ENCODE assay signal across 37 mouse cellular contexts in genomic region chr1:82575681-82576080, GRCm38 (mm10). TPM values are rescaled to one million over a fixed set of nuclear protein-coding genes. Genes with fewer than 3 reads are reported as not detected.
"Had no signal": no experiment of that assay in that cellular context is flagged by ENCODE, and none has a peak within 500 bp of the region (broad histone marks: within the 10 kb centered on the region; RNA-seq: fewer than 3 reads in every experiment).

No protein-coding gene starts in this region.

- DNase-seq: left cerebral cortex, postnatal 4 days; liver; liver, embryonic 13.5 days; liver, postnatal 0 days; lung, adult 18-20 months; lung, adult 2 months; lung, embryonic 14.5 days; lung, postnatal 10 days; lung, postnatal 14 days; lung, postnatal 36 days; lung, postnatal 4 days; midbrain, embryonic 14.5 days had no signal

- H3K9me3 ChIP-seq: limb, embryonic 10.5 days; limb, embryonic 12.5 days; limb, embryonic 13.5 days; limb, embryonic 15.5 days; liver, embryonic 12.5 days; liver, embryonic 13.5 days; liver, embryonic 15.5 days; lung, embryonic 15.5 days; megakaryocyte, embryonic 14.5 days; midbrain, embryonic 10.5 days; midbrain, embryonic 12.5 days; midbrain, embryonic 13.5 days; midbrain, embryonic 15.5 days; neural tube, embryonic 12.5 days; neural tube, embryonic 13.5 days had no signal

- ATAC-seq: liver, embryonic 12.5 days; liver, postnatal 0 days; lung, postnatal 0 days; midbrain, embryonic 13.5 days; midbrain, embryonic 15.5 days; midbrain, embryonic 16.5 days had no signal

- H3K4me3 ChIP-seq: limb, embryonic 10.5 days; limb, embryonic 12.5 days; limb, embryonic 13.5 days; limb, embryonic 15.5 days; liver, embryonic 12.5 days; liver, embryonic 13.5 days; liver, embryonic 15.5 days; lung, embryonic 15.5 days; megakaryocyte, embryonic 14.5 days; midbrain, embryonic 10.5 days; midbrain, embryonic 12.5 days; midbrain, embryonic 13.5 days; midbrain, embryonic 15.5 days; myocyte; neural tube, embryonic 12.5 days; neural tube, embryonic 13.5 days had no signal

- H3K36me3 ChIP-seq: limb, embryonic 10.5 days; limb, embryonic 12.5 days; limb, embryonic 13.5 days; limb, embryonic 15.5 days; liver, embryonic 12.5 days; liver, embryonic 13.5 days; liver, embryonic 15.5 days; lung, embryonic 15.5 days; midbrain, embryonic 10.5 days; midbrain, embryonic 12.5 days; midbrain, embryonic 13.5 days; midbrain, embryonic 15.5 days; neural tube, embryonic 12.5 days; neural tube, embryonic 13.5 days had no signal

- H3K4me1 ChIP-seq: limb, embryonic 10.5 days; limb, embryonic 12.5 days; limb, embryonic 15.5 days; liver, embryonic 12.5 days; liver, embryonic 13.5 days; liver, embryonic 15.5 days; midbrain, embryonic 10.5 days; midbrain, embryonic 12.5 days; midbrain, embryonic 13.5 days; midbrain, embryonic 15.5 days; neural tube, embryonic 12.5 days; neural tube, embryonic 13.5 days had no signal

- H3K9ac ChIP-seq: limb, embryonic 12.5 days; limb, embryonic 13.5 days; limb, embryonic 15.5 days; liver, embryonic 12.5 days; liver, embryonic 13.5 days; liver, embryonic 14.5 days; liver, embryonic 15.5 days; liver, postnatal 0 days; lung, embryonic 14.5 days; lung, embryonic 15.5 days; midbrain, embryonic 12.5 days; midbrain, embryonic 13.5 days; midbrain, embryonic 15.5 days; neural tube, embryonic 12.5 days; neural tube, embryonic 13.5 days had no signal

- H3K27ac ChIP-seq: limb, embryonic 10.5 days; limb, embryonic 12.5 days; limb, embryonic 13.5 days; limb, embryonic 15.5 days; liver, embryonic 12.5 days; liver, embryonic 13.5 days; liver, embryonic 14.5 days; liver, embryonic 15.5 days; lung, embryonic 15.5 days; macrophage; midbrain, embryonic 10.5 days; midbrain, embryonic 12.5 days; midbrain, embryonic 13.5 days; midbrain, embryonic 15.5 days; neural tube, embryonic 12.5 days; neural tube, embryonic 13.5 days had no signal

- H3K27me3 ChIP-seq: limb, embryonic 12.5 days; limb, embryonic 13.5 days; limb, embryonic 15.5 days; liver, embryonic 12.5 days; liver, embryonic 13.5 days; liver, embryonic 15.5 days; lung, embryonic 15.5 days; megakaryocyte, embryonic 14.5 days; midbrain, embryonic 12.5 days; midbrain, embryonic 13.5 days; midbrain, embryonic 15.5 days; neural tube, embryonic 12.5 days; neural tube, embryonic 13.5 days had no signal

- H3K4me2 ChIP-seq: limb, embryonic 12.5 days; limb, embryonic 13.5 days; limb, embryonic 15.5 days; liver, embryonic 11.5 days; liver, embryonic 12.5 days; liver, embryonic 13.5 days; liver, embryonic 15.5 days; lung, embryonic 14.5 days; lung, embryonic 15.5 days; midbrain, embryonic 11.5 days; midbrain, embryonic 12.5 days; midbrain, embryonic 13.5 days; midbrain, embryonic 15.5 days; neural tube, embryonic 12.5 days; neural tube, embryonic 13.5 days had no signal

RNA-seq across cellular contexts. Expression of gene Col4a4, which starts 11.0 kb away (rescaled TPM):
- total RNA-seq: megakaryocyte, adult 5-6 weeks; megakaryocyte-erythroid progenitor cell, adult 5-6 weeks; monocyte, adult 5-6 weeks had no signal
- polyA plus RNA-seq: macrophage had no signal

RNA-seq across cellular contexts. Expression of gene Col4a3, which starts 11.0 kb away (rescaled TPM):
- total RNA-seq: megakaryocyte progenitor cell, adult 5-6 weeks; megakaryocyte, adult 5-6 weeks; megakaryocyte-erythroid progenitor cell, adult 5-6 weeks; monocyte, adult 5-6 weeks had no signal
- polyA plus RNA-seq: macrophage had no signal
